Mouse (Mus musculus): ENCODE measurements around the gene Fgfr2.

GRCm38 (mm10) chr7:130303464-130303863 lies 2819.7 kb downstream of the Fgfr2 start:
- TF ChIP-seq CTCF (IDR thresholded peaks at IDR 0.05; ENCODE audit: insufficient read depth, low read length) (no peak), POLR2A (IDR thresholded peaks at IDR 0.05; ENCODE audit: borderline replicate concordance, extremely low read depth, low read depth, low read length) (no peak)
